Mouse (Mus musculus): ENCODE results near the gene Rab31. TPM values are rescaled to one million over a fixed set of nuclear protein-coding genes. Genes with fewer than 3 reads are reported as not detected.
A peak's percentile ranks its signal among the peaks of the same experiment; 100 is the strongest.

Rab31 gene
- polyA plus RNA-seq, 1 experiment from 2014 or later = 73.5 TPM

DNA sequence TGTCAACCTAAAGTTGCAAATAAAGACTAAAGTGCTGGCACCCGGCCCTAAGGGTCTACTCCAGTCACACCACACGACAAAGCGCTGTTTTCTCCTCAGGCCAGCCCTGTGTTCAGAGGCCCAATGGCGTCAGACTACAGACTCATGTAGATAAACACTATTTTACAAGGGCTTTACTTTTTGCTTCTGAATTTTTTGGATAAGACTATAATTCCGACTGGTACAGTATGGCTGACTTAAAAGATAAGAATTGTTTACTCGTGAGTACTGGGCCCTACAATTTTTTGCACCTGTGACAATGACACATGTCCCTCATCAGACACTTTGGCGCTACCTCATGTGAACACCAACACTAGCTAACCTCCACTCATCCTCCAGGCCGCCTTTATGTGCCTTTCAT lies 116.5 kb downstream of the Rab31 start:
- Histone ChIP-seq H3K27ac (ENCODE audit: low read length) (no peak overlapping the region), H3K4me2 (ENCODE audit: low read length) (no peak overlapping the region), H3K36me3 (ENCODE audit: control insufficient read depth, insufficient read depth) (no peaks in the 10 kb centered on the region), H3K4me3 (replicated peaks; ENCODE audit: low read length) (no peak overlapping the region), H3K9me3 (ENCODE audit: control insufficient read depth, low read length) (no peaks in the 10 kb centered on the region), H3K4me1 (replicated peaks; ENCODE audit: control insufficient read depth, insufficient read depth, low read length) (no peaks in the 10 kb centered on the region), H3K27me3 (replicated peaks; ENCODE audit: control insufficient read depth, insufficient read depth, low read length) (no peaks in the 10 kb centered on the region), H3K9ac (replicated peaks; ENCODE audit: low read depth, low read length) (no peak overlapping the region)
- no peak for ATAC-seq
- WGBS = 92% methylated on average over 8 of the region's 8 CpGs

GRCm38 (mm10) chr17:65655608-65656007 lies 116.9 kb downstream of the Rab31 start:
- Histone ChIP-seq H3K4me1 (replicated peaks; ENCODE audit: control insufficient read depth, insufficient read depth, low read length) (no peaks in the 10 kb centered on the region), H3K4me3 (replicated peaks; ENCODE audit: low read length) (no peak overlapping the region), H3K27ac (ENCODE audit: low read length) (no peak overlapping the region), H3K27me3 (replicated peaks; ENCODE audit: control insufficient read depth, insufficient read depth, low read length) (no peaks in the 10 kb centered on the region), H3K9ac (replicated peaks; ENCODE audit: low read depth, low read length) (no peak overlapping the region), H3K4me2 (ENCODE audit: low read length) (no peak overlapping the region), H3K9me3 (ENCODE audit: control insufficient read depth, low read length) (no peaks in the 10 kb centered on the region), H3K36me3 (ENCODE audit: control insufficient read depth, insufficient read depth) (no peaks in the 10 kb centered on the region)
- no peak for ATAC-seq
- 78% methylated on average over 4 of the region's 4 CpGs for WGBS

- no peak overlapping the region for H3K4me3 ChIP-seq (replicated peaks; ENCODE audit: low read length)
These were observed 122.0 kb downstream of the Rab31 start for GRCm38 (mm10) chr17:65650598-65650997.

DNA sequence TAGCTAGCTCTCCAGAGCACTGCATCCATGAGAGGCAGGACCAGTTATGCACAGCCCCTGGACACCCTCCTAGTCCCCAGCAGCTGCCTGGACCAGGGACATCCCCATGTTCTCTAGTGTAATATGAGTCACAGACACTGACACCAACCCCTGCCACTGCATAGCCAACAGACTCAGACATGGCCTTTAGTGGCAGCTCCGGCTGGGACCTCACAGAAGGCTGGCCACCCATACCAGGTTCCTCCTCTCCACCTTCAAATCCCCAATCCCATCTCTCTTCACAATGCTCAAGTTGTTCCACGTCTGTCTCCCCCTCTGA lies 123.4 kb downstream of the Rab31 start:
- H3K4me1 ChIP-seq (replicated peaks; ENCODE audit: control insufficient read depth, insufficient read depth, low read length) = no peaks in the 10 kb centered on the region
- H3K4me2 ChIP-seq (ENCODE audit: low read length) = no peak overlapping the region
- no peaks in the 10 kb centered on the region for H3K27me3 ChIP-seq (replicated peaks; ENCODE audit: control insufficient read depth, insufficient read depth, low read length)
- H3K4me3 ChIP-seq (replicated peaks; ENCODE audit: low read length) = no peak overlapping the region
- 85% methylated on average over 2 of the region's 2 CpGs for WGBS
- no peak overlapping the region for H3K9ac ChIP-seq (replicated peaks; ENCODE audit: low read depth, low read length)
- no peak overlapping the region for H3K27ac ChIP-seq (ENCODE audit: low read length)
- H3K9me3 ChIP-seq (ENCODE audit: control insufficient read depth, low read length) = no peaks in the 10 kb centered on the region
- H3K36me3 ChIP-seq (ENCODE audit: control insufficient read depth, insufficient read depth) = no peaks in the 10 kb centered on the region
- ATAC-seq = no peak

More at GRCm38 (mm10) chr17:65650598-65650997, 122.0 kb downstream of the Rab31 start:
- Histone ChIP-seq H3K9me3 (ENCODE audit: control insufficient read depth, low read length) (no peaks in the 10 kb centered on the region), H3K36me3 (ENCODE audit: control insufficient read depth, insufficient read depth) (no peaks in the 10 kb centered on the region), H3K27ac (ENCODE audit: low read length) (no peak overlapping the region), H3K4me1 (replicated peaks; ENCODE audit: control insufficient read depth, insufficient read depth, low read length) (no peaks in the 10 kb centered on the region), H3K27me3 (replicated peaks; ENCODE audit: control insufficient read depth, insufficient read depth, low read length) (no peaks in the 10 kb centered on the region), H3K9ac (replicated peaks; ENCODE audit: low read depth, low read length) (no peak overlapping the region), H3K4me2 (ENCODE audit: low read length) (no peak overlapping the region)
- 89% methylated on average over 6 of the region's 6 CpGs for WGBS
- ATAC-seq = no peak

- H3K27ac ChIP-seq (ENCODE audit: low read length) = no peak overlapping the region
- WGBS = 91% methylated on average over 9 of the region's 9 CpGs
- no peak for ATAC-seq
- no peaks in the 10 kb centered on the region for H3K36me3 ChIP-seq (ENCODE audit: control insufficient read depth, insufficient read depth)
- no peaks in the 10 kb centered on the region for H3K27me3 ChIP-seq (replicated peaks; ENCODE audit: control insufficient read depth, insufficient read depth, low read length)
- no peak overlapping the region for H3K4me2 ChIP-seq (ENCODE audit: low read length)
- H3K9me3 ChIP-seq (ENCODE audit: control insufficient read depth, low read length) = no peaks in the 10 kb centered on the region
- no peak overlapping the region for H3K9ac ChIP-seq (replicated peaks; ENCODE audit: low read depth, low read length)
- no peak overlapping the region for H3K4me3 ChIP-seq (replicated peaks; ENCODE audit: low read length)
- no peaks in the 10 kb centered on the region; the same call in 1 of the 2 replicates for H3K4me1 ChIP-seq (replicated peaks; ENCODE audit: control insufficient read depth, insufficient read depth, low read length)
These were observed 124.0 kb downstream of the Rab31 start for GRCm38 (mm10) chr17:65648371-65649174.

- no peaks in the 10 kb centered on the region for H3K9me3 ChIP-seq (ENCODE audit: control insufficient read depth, low read length)
These were observed 124.6 kb downstream of the Rab31 start for GRCm38 (mm10) chr17:65647961-65648360.

DNA sequence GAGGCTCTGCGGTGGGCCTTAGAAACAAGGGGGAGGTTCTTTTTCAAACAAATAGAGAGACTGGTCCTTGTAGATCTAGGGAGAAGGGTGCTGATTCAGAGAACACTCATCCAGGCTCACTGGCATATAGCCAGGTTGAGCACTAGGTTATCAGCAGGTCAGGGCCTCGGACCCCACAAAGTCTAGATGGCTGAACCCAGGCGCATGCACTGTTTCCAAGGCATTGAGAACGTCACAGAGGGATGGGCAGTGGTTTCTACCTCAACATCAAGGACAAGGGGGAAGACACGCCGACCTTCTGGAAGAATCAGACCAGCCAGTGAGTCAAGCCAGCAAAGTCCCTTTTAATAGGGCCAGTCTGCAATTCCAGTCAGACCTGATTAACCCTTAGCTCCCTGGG lies 125.3 kb downstream of the Rab31 start:
- Histone ChIP-seq H3K4me1 (replicated peaks; ENCODE audit: control insufficient read depth, insufficient read depth, low read length) (peaks cover 10% of the 10 kb centered on the region), H3K9me3 (ENCODE audit: control insufficient read depth, low read length) (no peaks in the 10 kb centered on the region), H3K27me3 (replicated peaks; ENCODE audit: control insufficient read depth, insufficient read depth, low read length) (no peaks in the 10 kb centered on the region), H3K9ac (replicated peaks; ENCODE audit: low read depth, low read length) (no peak overlapping the region), H3K4me2 (ENCODE audit: low read length) (no peak overlapping the region), H3K36me3 (ENCODE audit: control insufficient read depth, insufficient read depth) (no peaks in the 10 kb centered on the region), H3K4me3 (replicated peaks; ENCODE audit: low read length) (no peak overlapping the region), H3K27ac (ENCODE audit: low read length) (no peak overlapping the region)
- 70% methylated on average over 6 of the region's 6 CpGs for WGBS
- no peak for ATAC-seq

More at GRCm38 (mm10) chr17:65647961-65648360, 124.6 kb downstream of the Rab31 start:
- Histone ChIP-seq H3K4me1 (replicated peaks; ENCODE audit: control insufficient read depth, insufficient read depth, low read length) (peaks cover 6% of the 10 kb centered on the region), H3K4me3 (replicated peaks; ENCODE audit: low read length) (no peak overlapping the region), H3K36me3 (ENCODE audit: control insufficient read depth, insufficient read depth) (no peaks in the 10 kb centered on the region), H3K4me2 (ENCODE audit: low read length) (no peak overlapping the region), H3K9ac (replicated peaks; ENCODE audit: low read depth, low read length) (no peak overlapping the region), H3K27me3 (replicated peaks; ENCODE audit: control insufficient read depth, insufficient read depth, low read length) (no peaks in the 10 kb centered on the region), H3K27ac (ENCODE audit: low read length) (no peak overlapping the region)
- ATAC-seq = no peak
- WGBS = 73% methylated on average over 4 of the region's 5 CpGs

- Histone ChIP-seq H3K4me2 (ENCODE audit: low read length) (no peak overlapping the region), H3K27me3 (replicated peaks; ENCODE audit: control insufficient read depth, insufficient read depth, low read length) (no peaks in the 10 kb centered on the region), H3K27ac (ENCODE audit: low read length) (no peak overlapping the region), H3K4me1 (replicated peaks; ENCODE audit: control insufficient read depth, insufficient read depth, low read length) (peaks cover 10% of the 10 kb centered on the region), H3K9ac (replicated peaks; ENCODE audit: low read depth, low read length) (no peak overlapping the region), H3K9me3 (ENCODE audit: control insufficient read depth, low read length) (no peaks in the 10 kb centered on the region), H3K36me3 (ENCODE audit: control insufficient read depth, insufficient read depth) (no peaks in the 10 kb centered on the region), H3K4me3 (replicated peaks; ENCODE audit: low read length) (no peak overlapping the region)
- 85% methylated on average over 5 of the region's 5 CpGs for WGBS
- ATAC-seq = no peak
These were observed 129.0 kb downstream of the Rab31 start for GRCm38 (mm10) chr17:65643579-65643978.

DNA sequence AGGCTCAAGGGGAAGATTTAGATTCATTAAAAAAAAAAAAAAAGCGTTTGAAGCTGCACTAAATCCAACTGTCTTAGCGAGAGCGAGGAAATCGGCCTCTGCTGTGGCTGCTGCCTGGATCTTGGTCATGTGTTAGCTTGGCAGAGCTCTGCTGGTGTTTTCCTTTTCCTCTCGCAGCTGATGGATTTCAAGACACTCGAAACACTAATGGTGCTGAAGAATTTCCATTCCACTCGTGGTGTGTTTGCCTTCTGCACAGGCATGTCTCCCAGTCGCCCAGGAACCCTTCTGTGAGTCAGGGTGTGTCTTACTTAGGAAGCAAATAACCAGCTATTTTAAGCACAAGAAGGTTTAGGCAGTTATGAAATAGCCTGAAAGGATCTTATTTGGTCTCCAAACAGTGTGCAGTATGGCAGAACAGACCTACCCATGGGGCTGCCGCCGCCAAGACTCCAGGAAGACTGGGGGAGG lies 129.5 kb downstream of the Rab31 start:
- Histone ChIP-seq H3K9me3 (ENCODE audit: control insufficient read depth, low read length) (no peaks in the 10 kb centered on the region), H3K4me2 (ENCODE audit: low read length) (no peak overlapping the region), H3K4me1 (replicated peaks; ENCODE audit: control insufficient read depth, insufficient read depth, low read length) (peaks cover 10% of the 10 kb centered on the region), H3K9ac (replicated peaks; ENCODE audit: low read depth, low read length) (no peak overlapping the region), H3K27me3 (replicated peaks; ENCODE audit: control insufficient read depth, insufficient read depth, low read length) (no peaks in the 10 kb centered on the region), H3K36me3 (ENCODE audit: control insufficient read depth, insufficient read depth) (no peaks in the 10 kb centered on the region), H3K4me3 (replicated peaks; ENCODE audit: low read length) (no peak overlapping the region), H3K27ac (ENCODE audit: low read length) (no peak overlapping the region)
- WGBS = 26% methylated on average over 10 of the region's 10 CpGs
- peak; percentile 55 for ATAC-seq
